Mouse (Mus musculus): Measurements from ENCODE around the gene 1700012P22Rik. TPM values are rescaled to one million over a fixed set of nuclear protein-coding genes. Genes with fewer than 3 reads are reported as not detected.

The 1700012P22Rik gene
- polyA plus RNA-seq (2015; fragmentation: Nextera tagmentation; extraction: Ambion mirVana), result not detected in 2 replicates

- no peaks in the 10 kb centered on the region for H3K4me1 ChIP-seq (ENCODE audit: insufficient read depth, low read length)
- no peaks in the 10 kb centered on the region for H3K36me3 ChIP-seq (ENCODE audit: insufficient read depth, low read length)
- ATAC-seq (ENCODE audit: low FRiP score, low TSS enrichment), result no peak
- H3K9ac ChIP-seq (replicated peaks; ENCODE audit: low read length), result no peak within 1 kb of the TSS
- H3K9me3 ChIP-seq (ENCODE audit: low read length), result no peaks in the 10 kb centered on the region
- no peaks in the 10 kb centered on the region for H3K27me3 ChIP-seq (ENCODE audit: insufficient read depth, low read length)
- H3K4me3 ChIP-seq (ENCODE audit: low read length), result no peak within 1 kb of the TSS
- H3K4me2 ChIP-seq (replicated peaks; ENCODE audit: low read depth, low read length), result no peak within 1 kb of the TSS
- no peak within 1 kb of the TSS for H3K27ac ChIP-seq (ENCODE audit: low read length)
Observed at GRCm38 (mm10) chr4:144438672-144439071, at the start of gene 1700012P22Rik. Gene 1700012P22Rik (minus strand): TSS chr4:144438772.

- 67% methylated on average over 1 of the region's 1 CpGs for WGBS
- Histone ChIP-seq H3K4me3 (ENCODE audit: low read length) (no peak overlapping the region), H3K9ac (replicated peaks; ENCODE audit: low read length) (no peak overlapping the region), H3K4me2 (replicated peaks; ENCODE audit: low read depth, low read length) (no peak overlapping the region), H3K36me3 (ENCODE audit: insufficient read depth, low read length) (no peaks in the 10 kb centered on the region), H3K4me1 (ENCODE audit: insufficient read depth, low read length) (no peaks in the 10 kb centered on the region), H3K9me3 (ENCODE audit: low read length) (no peaks in the 10 kb centered on the region), H3K27ac (ENCODE audit: low read length) (no peak overlapping the region), H3K27me3 (ENCODE audit: insufficient read depth, low read length) (no peaks in the 10 kb centered on the region)
- ATAC-seq (ENCODE audit: low FRiP score, low TSS enrichment), result no peak
Observed at GRCm38 (mm10) chr4:144468091-144468490, 29.5 kb upstream of the 1700012P22Rik start.

DNA sequence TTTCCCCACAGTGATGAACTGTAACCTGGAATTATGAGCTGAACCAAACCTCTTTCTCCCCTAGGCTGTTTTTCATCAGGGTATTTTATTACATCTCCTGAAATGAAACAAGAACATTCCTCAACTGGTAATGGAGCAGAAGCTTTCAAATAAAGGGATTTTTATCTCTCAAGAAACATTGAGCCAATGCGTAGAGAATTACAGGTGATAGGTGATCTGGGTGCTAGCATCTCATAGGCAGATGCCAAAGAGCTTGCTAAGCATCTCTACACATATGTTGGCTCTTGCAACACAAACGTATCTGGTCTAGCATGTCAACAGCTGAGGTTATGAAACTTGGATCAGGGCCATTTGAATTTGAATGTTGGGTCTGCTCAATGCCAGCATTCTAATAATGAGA, 26.6 kb upstream of the 1700012P22Rik start:
- H3K4me1 ChIP-seq (ENCODE audit: insufficient read depth, low read length), result no peaks in the 10 kb centered on the region

DNA sequence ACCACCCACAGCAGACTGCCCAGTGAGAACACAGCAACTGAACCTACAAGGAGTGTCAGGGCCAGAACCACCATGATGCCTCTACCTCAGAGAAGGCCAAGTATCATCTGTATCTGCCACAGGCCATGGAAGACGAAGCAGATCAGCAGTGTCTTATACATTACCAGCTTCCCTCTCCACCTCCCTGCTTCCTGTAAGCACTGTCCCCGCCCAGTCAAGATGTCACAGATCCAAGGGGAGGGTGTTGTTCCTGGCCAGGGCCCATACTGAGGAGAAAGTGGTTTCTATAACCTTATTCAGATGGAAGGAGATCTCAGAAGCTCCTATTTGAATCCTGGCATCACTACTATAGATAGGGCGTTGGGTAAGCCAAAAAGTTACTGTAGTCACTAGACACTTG, 25.1 kb upstream of the 1700012P22Rik start, which contains the start of gene Aadacl3:
Gene Aadacl3, minus strand, starts transcription at position 101 of the 400 bp plus-strand sequence.
- Histone ChIP-seq H3K4me1 (ENCODE audit: insufficient read depth, low read length) (no peaks in the 10 kb centered on the region), H3K9me3 (ENCODE audit: low read length) (no peaks in the 10 kb centered on the region), H3K4me2 (replicated peaks; ENCODE audit: low read depth, low read length) (no peak within 1 kb of the TSS), H3K36me3 (ENCODE audit: insufficient read depth, low read length) (no peaks in the 10 kb centered on the region), H3K27me3 (ENCODE audit: insufficient read depth, low read length) (no peaks in the 10 kb centered on the region), H3K4me3 (ENCODE audit: low read length) (no peak within 1 kb of the TSS), H3K27ac (ENCODE audit: low read length) (no peak within 1 kb of the TSS), H3K9ac (replicated peaks; ENCODE audit: low read length) (no peak within 1 kb of the TSS)
- ATAC-seq (ENCODE audit: low FRiP score, low TSS enrichment), result no peak
- WGBS, result 65% methylated on average over 3 of the region's 3 CpGs

More for the DNA sequence above, 26.6 kb upstream of the 1700012P22Rik start:
- Histone ChIP-seq H3K4me3 (ENCODE audit: low read length) (no peak overlapping the region), H3K27me3 (ENCODE audit: insufficient read depth, low read length) (no peaks in the 10 kb centered on the region), H3K9ac (replicated peaks; ENCODE audit: low read length) (no peak overlapping the region), H3K36me3 (ENCODE audit: insufficient read depth, low read length) (no peaks in the 10 kb centered on the region), H3K4me2 (replicated peaks; ENCODE audit: low read depth, low read length) (no peak overlapping the region), H3K27ac (ENCODE audit: low read length) (no peak overlapping the region), H3K9me3 (ENCODE audit: low read length) (no peaks in the 10 kb centered on the region)
- WGBS, result 77% methylated on average over 2 of the region's 2 CpGs
- ATAC-seq (ENCODE audit: low FRiP score, low TSS enrichment), result no peak

- ATAC-seq (ENCODE audit: low FRiP score, low TSS enrichment), result no peak
- WGBS, result 80% methylated on average over 2 of the region's 2 CpGs
- Histone ChIP-seq H3K9me3 (ENCODE audit: low read length) (peaks cover 3% of the 10 kb centered on the region; the same call in 1 of the 2 replicates), H3K36me3 (ENCODE audit: insufficient read depth, low read length) (no peaks in the 10 kb centered on the region), H3K4me1 (ENCODE audit: insufficient read depth, low read length) (no peaks in the 10 kb centered on the region), H3K27me3 (ENCODE audit: insufficient read depth, low read length) (no peaks in the 10 kb centered on the region), H3K9ac (replicated peaks; ENCODE audit: low read length) (no peak within 1 kb of the TSS), H3K4me2 (replicated peaks; ENCODE audit: low read depth, low read length) (no peak within 1 kb of the TSS), H3K4me3 (ENCODE audit: low read length) (no peak within 1 kb of the TSS), H3K27ac (ENCODE audit: low read length) (no peak within 1 kb of the TSS)
Observed at GRCm38 (mm10) chr4:144453217-144453616, 14.6 kb upstream of the 1700012P22Rik start, which contains the start of gene Gm9944. Gene Gm9944 (minus strand): TSS chr4:144453317.

DNA sequence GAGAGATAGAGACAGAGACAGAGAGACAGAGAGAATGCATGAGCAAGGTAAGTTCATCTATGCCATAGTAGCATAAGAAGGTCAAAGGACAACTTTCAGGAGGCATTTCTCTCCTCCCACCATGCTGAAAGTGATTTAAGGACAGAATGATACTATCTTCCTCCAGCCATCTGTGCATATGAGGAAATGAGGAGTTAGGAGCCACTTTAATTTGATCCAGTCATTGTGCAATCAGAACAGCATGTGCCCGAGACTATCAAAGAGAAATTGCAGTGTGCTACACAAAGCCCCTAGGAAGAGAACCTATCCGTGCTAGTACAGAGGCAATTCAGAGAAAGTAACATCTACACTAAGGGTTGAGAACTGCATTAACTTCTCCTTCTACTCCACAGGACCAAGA, 10.0 kb upstream of the 1700012P22Rik start:
- Histone ChIP-seq H3K27me3 (ENCODE audit: insufficient read depth, low read length) (no peaks in the 10 kb centered on the region), H3K36me3 (ENCODE audit: insufficient read depth, low read length) (no peaks in the 10 kb centered on the region), H3K4me3 (ENCODE audit: low read length) (no peak overlapping the region), H3K4me1 (ENCODE audit: insufficient read depth, low read length) (no peaks in the 10 kb centered on the region), H3K9ac (replicated peaks; ENCODE audit: low read length) (no peak overlapping the region), H3K27ac (ENCODE audit: low read length) (no peak overlapping the region), H3K9me3 (ENCODE audit: low read length) (no peaks in the 10 kb centered on the region; the same call in 1 of the 2 replicates), H3K4me2 (replicated peaks; ENCODE audit: low read depth, low read length) (no peak overlapping the region)
- no peak for ATAC-seq (ENCODE audit: low FRiP score, low TSS enrichment)
- WGBS, result 74% methylated on average over 2 of the region's 2 CpGs

DNA sequence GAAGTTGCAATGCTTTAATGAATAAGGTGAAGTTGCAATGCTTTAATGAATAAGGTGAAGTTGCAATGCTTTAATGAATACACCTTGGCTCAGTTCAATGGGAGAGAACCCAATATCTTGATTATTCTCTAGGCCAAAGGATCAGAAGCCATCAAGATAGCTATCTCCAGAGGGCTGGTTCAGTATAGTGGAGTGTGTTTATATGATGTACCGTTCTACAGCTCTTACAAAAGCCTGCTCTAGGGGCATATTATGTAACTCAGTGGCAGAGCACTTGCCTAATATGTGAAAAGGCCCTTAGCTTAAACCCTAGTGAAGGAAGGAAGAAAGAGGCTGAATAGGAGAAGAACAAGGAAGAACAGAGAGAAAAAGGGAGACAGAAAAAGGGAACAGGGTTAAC, 3.0 kb upstream of the 1700012P22Rik start:
- H3K4me3 ChIP-seq (ENCODE audit: low read length), result no peak overlapping the region
- H3K9ac ChIP-seq (replicated peaks; ENCODE audit: low read length), result no peak overlapping the region
- no peaks in the 10 kb centered on the region for H3K27me3 ChIP-seq (ENCODE audit: insufficient read depth, low read length)
- no peaks in the 10 kb centered on the region for H3K36me3 ChIP-seq (ENCODE audit: insufficient read depth, low read length)
- H3K27ac ChIP-seq (ENCODE audit: low read length), result no peak overlapping the region
- H3K4me2 ChIP-seq (replicated peaks; ENCODE audit: low read depth, low read length), result no peak overlapping the region
- H3K4me1 ChIP-seq (ENCODE audit: insufficient read depth, low read length), result no peaks in the 10 kb centered on the region
- ATAC-seq (ENCODE audit: low FRiP score, low TSS enrichment), result no peak
- H3K9me3 ChIP-seq (ENCODE audit: low read length), result no peaks in the 10 kb centered on the region
- 76% methylated on average over 1 of the region's 1 CpGs for WGBS

- Histone ChIP-seq H3K27me3 (ENCODE audit: insufficient read depth, low read length) (no peaks in the 10 kb centered on the region), H3K4me3 (ENCODE audit: low read length) (no peak overlapping the region), H3K9me3 (ENCODE audit: low read length) (no peaks in the 10 kb centered on the region), H3K36me3 (ENCODE audit: insufficient read depth, low read length) (no peaks in the 10 kb centered on the region), H3K27ac (ENCODE audit: low read length) (no peak overlapping the region), H3K4me2 (replicated peaks; ENCODE audit: low read depth, low read length) (no peak overlapping the region), H3K4me1 (ENCODE audit: insufficient read depth, low read length) (no peaks in the 10 kb centered on the region), H3K9ac (replicated peaks; ENCODE audit: low read length) (no peak overlapping the region)
- 90% methylated on average over 4 of the region's 4 CpGs for WGBS
- no peak for ATAC-seq (ENCODE audit: low FRiP score, low TSS enrichment)
Observed at GRCm38 (mm10) chr4:144441095-144441494, 2.5 kb upstream of the 1700012P22Rik start.

- Histone ChIP-seq H3K4me1 (ENCODE audit: insufficient read depth, low read length) (no peaks in the 10 kb centered on the region), H3K36me3 (ENCODE audit: insufficient read depth, low read length) (no peaks in the 10 kb centered on the region), H3K27ac (ENCODE audit: low read length) (no peak overlapping the region), H3K9ac (replicated peaks; ENCODE audit: low read length) (no peak overlapping the region), H3K27me3 (ENCODE audit: insufficient read depth, low read length) (no peaks in the 10 kb centered on the region), H3K4me3 (ENCODE audit: low read length) (no peak overlapping the region), H3K9me3 (ENCODE audit: low read length) (no peaks in the 10 kb centered on the region), H3K4me2 (replicated peaks; ENCODE audit: low read depth, low read length) (no peak overlapping the region)
- 90% methylated on average over 5 of the region's 5 CpGs for WGBS
- ATAC-seq (ENCODE audit: low FRiP score, low TSS enrichment), result no peak
Observed at GRCm38 (mm10) chr4:144433216-144433615, 5.4 kb downstream of the 1700012P22Rik start.

DNA sequence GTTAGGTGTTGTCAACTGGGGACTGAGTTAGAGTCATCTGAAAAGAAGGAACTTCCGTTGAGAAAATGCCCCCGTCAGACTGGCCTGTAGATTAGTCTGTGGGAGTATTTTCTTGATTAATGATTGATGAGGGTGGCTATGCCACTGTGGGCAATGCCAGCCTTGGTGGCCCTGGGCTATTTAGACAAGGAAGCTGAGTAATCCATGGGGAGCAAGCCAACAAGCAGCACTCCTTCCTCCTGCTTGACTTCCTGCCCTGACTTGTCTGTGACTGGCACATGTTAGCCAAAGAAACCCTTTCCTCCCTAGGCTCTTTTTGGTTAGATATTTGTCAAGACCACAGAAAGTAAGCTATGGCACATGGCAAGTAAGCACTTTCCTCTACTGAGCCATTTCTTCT, 7.8 kb downstream of the 1700012P22Rik start:
- Histone ChIP-seq H3K9ac (replicated peaks; ENCODE audit: low read length) (no peak overlapping the region), H3K4me1 (ENCODE audit: insufficient read depth, low read length) (no peaks in the 10 kb centered on the region), H3K4me2 (replicated peaks; ENCODE audit: low read depth, low read length) (no peak overlapping the region), H3K27me3 (ENCODE audit: insufficient read depth, low read length) (no peaks in the 10 kb centered on the region), H3K36me3 (ENCODE audit: insufficient read depth, low read length) (no peaks in the 10 kb centered on the region), H3K27ac (ENCODE audit: low read length) (no peak overlapping the region), H3K4me3 (ENCODE audit: low read length) (no peak overlapping the region), H3K9me3 (ENCODE audit: low read length) (no peaks in the 10 kb centered on the region)
- no peak for ATAC-seq (ENCODE audit: low FRiP score, low TSS enrichment)
- 64% methylated on average over 2 of the region's 2 CpGs for WGBS
